Mouse (Mus musculus): ENCODE results near the gene Olfr362. TPM values are rescaled to one million over a fixed set of nuclear protein-coding genes. Genes with fewer than 3 reads are reported as not detected.
"Not testable (repeated sequence)": the region's sequence is repeated elsewhere in the genome, so short reads cannot be mapped to it uniquely, and the experiment has no call there.

The Olfr362 gene
- total RNA-seq (2021) = not detected
- long read RNA-seq, experiment 1 = 0 reads
- long read RNA-seq, experiment 2 = 0 reads

GRCm38 (mm10) chr2:37117810-37118209 lies at the start of gene Olfr362:
Gene Olfr362, minus strand, starts transcription at chr2:37117910.
- no peak for DNase-seq

GRCm38 (mm10) chr2:37139022-37139421 lies 21.3 kb upstream of the Olfr362 start, which contains the start of gene Olfr364-ps1:
Gene Olfr364-ps1, plus strand, starts transcription at chr2:37139322.
- no peak for DNase-seq

- DNase-seq = not testable (repeated sequence)
Observed at GRCm38 (mm10) chr2:37089190-37089589, 28.5 kb downstream of the Olfr362 start, which contains the start of gene Olfr361. Gene Olfr361, minus strand, starts transcription at chr2:37089290.

GRCm38 (mm10) chr2:37065446-37065845 lies 52.3 kb downstream of the Olfr362 start, which contains the start of gene Olfr360:
Gene Olfr360, plus strand, starts transcription at chr2:37065746.
- DNase-seq = no peak

Other genes starting within 250 kb of the Olfr362 start
- gene Olfr352, start 249.4 kb downstream of the Olfr362 start, total RNA-seq (2021) = not detected
- gene Olfr353, start 225.0 kb downstream of the Olfr362 start, total RNA-seq (2021) = not detected
- gene Olfr354, start 212.2 kb downstream of the Olfr362 start, total RNA-seq (2021) = not detected
- not detected for gene Olfr355, start 189.0 kb downstream of the Olfr362 start, total RNA-seq (2021)
- not detected for gene Olfr356, start 180.8 kb downstream of the Olfr362 start, total RNA-seq (2021)
- not detected for gene Olfr357, start 124.1 kb downstream of the Olfr362 start, total RNA-seq (2021)
- gene Olfr358, start 108.6 kb downstream of the Olfr362 start, total RNA-seq (2021) = not detected
- not detected for gene Olfr360, start 52.2 kb downstream of the Olfr362 start, total RNA-seq (2021)
- not detected for gene Olfr361, start 28.6 kb downstream of the Olfr362 start, total RNA-seq (2021)
- not detected for gene Olfr364-ps1, start 21.4 kb upstream of the Olfr362 start, total RNA-seq (2021)
- gene Olfr365, start 70.3 kb upstream of the Olfr362 start, total RNA-seq (2021) = not detected
- gene Olfr366, start 93.7 kb upstream of the Olfr362 start, total RNA-seq (2021) = not detected
- not detected for gene Olfr368, start 208.6 kb upstream of the Olfr362 start, total RNA-seq (2021)
- 10 to 100 TPM; 11.3 to 12.7 TPM for gene Pdcl, start 241.4 kb upstream of the Olfr362 start, total RNA-seq (2021)

Measured in gastrocnemius, postnatal 25 days (tissue).